Mouse (Mus musculus): ENCODE results near the gene P2ry14. TPM values are rescaled to one million over a fixed set of nuclear protein-coding genes. Genes with fewer than 3 reads are reported as not detected.

Gene P2ry14
- 1.7 and 2.4 TPM in 2 replicates for polyA plus RNA-seq (2016; fragmentation: Nextera tagmentation; extraction: Ambion mirVana)

DNA sequence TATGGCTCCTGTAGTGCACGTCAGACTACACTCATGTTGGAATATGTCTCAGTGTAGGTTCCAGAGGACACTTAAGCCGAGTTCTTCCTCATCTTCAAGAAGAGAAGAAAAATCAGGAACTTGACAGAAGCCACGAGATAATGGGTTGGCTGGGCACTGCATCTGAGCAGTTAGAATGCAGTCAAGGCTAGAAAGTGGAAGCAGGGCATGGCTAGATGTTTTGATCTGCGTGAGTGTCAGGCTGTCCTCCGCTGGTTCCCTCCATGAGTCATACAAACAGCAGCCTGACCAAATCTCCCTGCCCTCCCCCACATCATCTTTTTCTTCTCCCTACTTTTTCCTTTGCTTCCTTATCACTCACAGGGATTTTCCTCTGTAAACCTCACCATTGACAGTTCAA is at the start of gene P2ry14:
Gene P2ry14, minus strand, starts transcription at position 195 of the 400 bp plus-strand sequence.
- no peak within 1 kb of the TSS for H3K4me3 ChIP-seq
- no peak for ATAC-seq
- WGBS (ENCODE audit: insufficient replicate concordance): 15% methylated on average over 5 of the region's 5 CpGs
- H3K4me2 ChIP-seq: no peak within 1 kb of the TSS
- H3K36me3 ChIP-seq: no peaks in the 10 kb centered on the region
- no peaks in the 10 kb centered on the region for H3K9me3 ChIP-seq (replicated peaks)
- H3K4me1 ChIP-seq: peaks cover 11% of the 10 kb centered on the region; the same call in 1 of the 2 replicates
- H3K27ac ChIP-seq: no peak within 1 kb of the TSS
- no peak within 1 kb of the TSS for H3K9ac ChIP-seq
- no peaks in the 10 kb centered on the region for H3K27me3 ChIP-seq (replicated peaks)

DNA sequence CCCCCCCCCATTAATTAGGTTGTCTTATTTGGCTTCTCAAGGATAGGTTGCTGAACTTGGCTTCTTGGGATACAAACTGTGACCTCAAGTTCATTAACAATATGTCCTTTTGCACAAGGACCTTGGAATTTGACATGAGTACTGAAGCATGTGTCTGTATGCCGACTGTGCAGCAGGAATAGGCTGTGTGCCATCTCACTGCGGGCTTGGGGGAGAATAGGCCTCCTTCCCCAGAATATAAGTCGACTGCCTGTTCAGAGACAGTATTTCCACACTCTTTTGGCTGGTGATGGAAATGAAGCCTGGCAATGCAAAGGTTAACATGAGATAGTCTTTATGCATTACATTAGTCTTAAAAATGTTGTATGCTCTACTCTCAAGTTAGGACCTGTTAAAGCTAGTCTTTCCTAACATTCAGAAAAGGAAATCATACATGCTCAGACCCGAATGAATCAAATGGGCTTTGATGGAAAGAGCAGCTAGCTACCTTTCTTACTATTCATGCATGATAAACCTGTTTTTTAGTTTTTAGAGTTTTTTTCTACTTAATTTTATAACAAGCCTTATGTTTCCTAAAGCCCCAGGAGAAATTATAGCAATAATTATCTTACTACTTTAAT is 44.0 kb upstream of the P2ry14 start:
- ATAC-seq: no peak
- H3K4me3 ChIP-seq: no peak overlapping the region
- no peaks in the 10 kb centered on the region for H3K27me3 ChIP-seq (replicated peaks)
- no peak overlapping the region for H3K27ac ChIP-seq
- no peaks in the 10 kb centered on the region for H3K36me3 ChIP-seq
- H3K4me1 ChIP-seq: 0 out of 2 replicates have a peak, but pooled peaks cover 5% of the 10 kb centered on the region
- H3K9me3 ChIP-seq (replicated peaks): no peaks in the 10 kb centered on the region
- no peak overlapping the region for H3K9ac ChIP-seq
- 67% methylated on average over 4 of the region's 4 CpGs for whole genome bisulfite sequencing (ENCODE audit: insufficient replicate concordance)
- no peak overlapping the region for H3K4me2 ChIP-seq

DNA sequence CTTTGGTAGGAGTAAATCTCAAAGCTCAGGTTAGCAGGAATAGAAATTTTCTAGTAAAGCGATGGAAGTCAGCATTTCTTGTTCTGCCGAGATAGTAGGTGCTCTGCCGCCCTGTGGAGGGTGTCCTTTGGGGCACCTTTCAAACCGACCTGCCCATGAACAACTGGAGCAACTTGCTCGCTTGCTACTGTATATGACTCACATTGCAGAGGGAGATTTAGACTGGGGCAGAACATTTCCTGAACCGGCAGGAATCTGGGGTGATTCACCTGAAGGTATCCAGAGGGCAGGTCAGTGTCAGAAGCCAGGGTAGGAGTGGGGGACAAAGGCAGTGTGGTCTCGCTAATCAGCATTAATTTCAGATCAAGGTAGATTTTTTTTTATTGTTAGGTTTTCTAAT is 41.5 kb upstream of the P2ry14 start, which contains the start of gene Gpr87:
Gene Gpr87, minus strand, starts transcription at position 167 of the 400 bp plus-strand sequence.
- Histone ChIP-seq H3K9ac (no peak within 1 kb of the TSS), H3K9me3 (replicated peaks) (no peaks in the 10 kb centered on the region), H3K4me3 (no peak within 1 kb of the TSS), H3K36me3 (no peaks in the 10 kb centered on the region), H3K4me2 (no peak within 1 kb of the TSS), H3K4me1 (no peaks in the 10 kb centered on the region), H3K27me3 (replicated peaks) (no peaks in the 10 kb centered on the region), H3K27ac (no peak within 1 kb of the TSS)
- WGBS (ENCODE audit: insufficient replicate concordance): 71% methylated on average over 7 of the region's 7 CpGs
- no peak for ATAC-seq

DNA sequence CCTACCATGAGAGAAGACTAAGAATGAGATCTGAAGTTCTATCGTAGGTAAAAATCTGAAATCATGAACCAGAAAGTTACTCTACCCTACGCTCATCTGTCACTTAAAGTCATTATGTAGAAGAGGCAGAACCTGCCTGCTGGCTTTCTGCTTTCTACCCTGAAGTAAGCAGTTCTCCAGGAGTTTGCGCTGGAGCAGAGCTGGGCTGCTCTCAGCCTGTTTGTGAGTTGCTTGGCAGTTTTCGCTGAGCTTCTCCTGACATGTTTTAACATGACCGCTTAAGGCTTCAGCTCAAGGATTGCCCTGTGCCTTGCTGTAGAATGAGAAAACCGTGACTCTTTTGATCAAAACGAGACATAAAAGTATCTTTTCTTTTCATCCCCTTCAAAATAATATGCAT is 40.7 kb upstream of the P2ry14 start:
- Histone ChIP-seq H3K27me3 (replicated peaks) (no peaks in the 10 kb centered on the region), H3K36me3 (no peaks in the 10 kb centered on the region), H3K9ac (no peak overlapping the region), H3K4me2 (no peak overlapping the region), H3K27ac (no peak overlapping the region), H3K4me3 (no peak overlapping the region), H3K4me1 (no peaks in the 10 kb centered on the region), H3K9me3 (replicated peaks) (no peaks in the 10 kb centered on the region)
- ATAC-seq: no peak
- WGBS (ENCODE audit: insufficient replicate concordance): 84% methylated on average over 7 of the region's 7 CpGs

DNA sequence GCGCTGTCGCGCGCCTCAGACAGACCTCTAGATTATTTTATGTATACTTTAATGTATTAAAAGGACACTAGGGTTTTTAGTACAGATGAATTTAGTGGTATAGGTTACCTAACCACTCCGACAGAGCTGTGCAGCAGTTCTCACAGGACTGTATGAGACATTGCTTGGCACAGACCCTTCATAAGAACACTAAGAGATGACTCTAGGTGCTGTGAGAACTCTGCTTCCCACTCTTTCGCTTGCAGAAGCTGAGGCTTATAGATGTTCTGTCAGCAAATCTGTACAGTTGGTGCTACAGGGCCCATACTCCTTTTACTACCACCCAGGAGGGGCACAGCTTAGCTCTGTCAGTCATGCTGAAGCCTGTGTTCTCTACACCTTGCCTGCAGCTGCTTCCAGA is 38.3 kb upstream of the P2ry14 start:
- ATAC-seq: no peak
- Histone ChIP-seq H3K9me3 (replicated peaks) (no peaks in the 10 kb centered on the region), H3K4me3 (no peak overlapping the region), H3K9ac (no peak overlapping the region), H3K27me3 (replicated peaks) (no peaks in the 10 kb centered on the region), H3K27ac (no peak overlapping the region), H3K36me3 (no peaks in the 10 kb centered on the region), H3K4me2 (no peak overlapping the region), H3K4me1 (no peaks in the 10 kb centered on the region)
- WGBS (ENCODE audit: insufficient replicate concordance): 85% methylated on average over 6 of the region's 6 CpGs

DNA sequence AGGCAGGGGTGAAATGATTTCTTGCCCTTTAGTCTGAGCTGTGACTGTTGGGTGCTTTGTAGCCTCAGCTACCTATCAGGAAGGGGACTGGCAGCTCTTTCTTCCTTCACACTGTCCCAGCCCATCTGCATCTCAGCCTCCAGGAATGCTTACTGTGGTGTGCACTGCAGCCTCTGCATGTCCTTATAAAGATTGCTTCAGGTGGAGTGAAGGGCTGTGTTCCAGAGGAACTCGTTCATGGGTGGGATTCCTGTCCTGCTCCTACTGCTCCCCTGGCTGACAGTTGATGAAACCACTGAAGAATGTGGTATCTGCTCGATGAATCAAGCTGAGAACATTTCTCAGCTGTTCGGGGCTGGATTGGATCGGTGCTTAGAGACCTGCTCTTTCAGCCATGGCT is 33.9 kb upstream of the P2ry14 start:
- no peaks in the 10 kb centered on the region for H3K4me1 ChIP-seq
- no peak overlapping the region for H3K27ac ChIP-seq
- H3K9me3 ChIP-seq (replicated peaks): no peaks in the 10 kb centered on the region
- no peak overlapping the region for H3K4me2 ChIP-seq
- no peak overlapping the region for H3K9ac ChIP-seq
- no peaks in the 10 kb centered on the region for H3K27me3 ChIP-seq (replicated peaks)
- no peaks in the 10 kb centered on the region for H3K36me3 ChIP-seq
- ATAC-seq: no peak
- no peak overlapping the region for H3K4me3 ChIP-seq
- 68% methylated on average over 4 of the region's 4 CpGs for WGBS (ENCODE audit: insufficient replicate concordance)

DNA sequence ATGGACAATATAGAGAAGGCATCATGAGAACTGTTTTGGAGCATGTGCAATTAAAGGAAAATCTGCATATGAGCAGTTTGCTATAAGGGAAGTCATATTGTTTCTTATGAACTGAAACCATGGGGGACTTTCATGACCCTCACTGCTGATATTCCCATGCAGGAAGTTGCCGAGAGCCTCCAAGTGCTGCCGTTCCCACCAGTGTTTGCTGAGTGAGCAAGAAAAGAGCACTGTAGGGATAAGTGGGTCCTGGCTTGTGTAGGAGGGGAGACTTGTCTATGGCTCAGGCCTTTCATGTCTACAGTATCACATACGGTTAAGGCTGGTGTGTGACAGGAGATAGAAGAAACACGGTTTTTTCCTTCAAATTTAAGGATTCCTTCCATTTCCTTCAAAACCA is 32.2 kb upstream of the P2ry14 start:
- Histone ChIP-seq H3K27ac (no peak overlapping the region), H3K9ac (no peak overlapping the region), H3K4me1 (no peaks in the 10 kb centered on the region), H3K4me3 (no peak overlapping the region), H3K4me2 (no peak overlapping the region), H3K27me3 (replicated peaks) (no peaks in the 10 kb centered on the region), H3K36me3 (no peaks in the 10 kb centered on the region), H3K9me3 (replicated peaks) (no peaks in the 10 kb centered on the region)
- no peak for ATAC-seq
- 70% methylated on average over 4 of the region's 4 CpGs for WGBS (ENCODE audit: insufficient replicate concordance)

DNA sequence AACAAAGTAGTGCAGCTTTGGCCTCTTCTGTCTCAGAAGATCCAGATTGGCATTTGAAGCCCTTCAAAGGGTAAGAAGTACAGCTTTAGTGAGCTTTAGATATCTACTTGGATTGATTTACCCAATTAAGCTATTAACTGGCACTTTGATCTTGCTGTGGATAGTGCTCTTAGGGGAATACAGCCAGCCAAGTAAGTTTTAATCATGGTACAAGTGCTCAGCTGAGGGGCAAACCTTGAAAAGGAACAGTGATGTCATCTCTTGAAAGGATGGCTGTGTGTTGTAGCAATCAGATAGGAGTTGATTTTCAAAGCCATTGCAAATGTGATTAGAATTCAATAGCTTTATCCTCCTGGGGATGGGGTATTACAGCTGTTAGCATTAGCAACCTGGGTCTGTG is 28.7 kb upstream of the P2ry14 start:
- H3K9me3 ChIP-seq (replicated peaks): no peaks in the 10 kb centered on the region
- H3K27ac ChIP-seq: no peak overlapping the region
- no peak overlapping the region for H3K9ac ChIP-seq
- H3K27me3 ChIP-seq (replicated peaks): no peaks in the 10 kb centered on the region
- no peak for ATAC-seq
- no peaks in the 10 kb centered on the region for H3K36me3 ChIP-seq
- 0 out of 2 replicates have a peak, but pooled peaks cover 5% of the 10 kb centered on the region for H3K4me1 ChIP-seq
- H3K4me3 ChIP-seq: no peak overlapping the region
- no peak overlapping the region for H3K4me2 ChIP-seq

DNA sequence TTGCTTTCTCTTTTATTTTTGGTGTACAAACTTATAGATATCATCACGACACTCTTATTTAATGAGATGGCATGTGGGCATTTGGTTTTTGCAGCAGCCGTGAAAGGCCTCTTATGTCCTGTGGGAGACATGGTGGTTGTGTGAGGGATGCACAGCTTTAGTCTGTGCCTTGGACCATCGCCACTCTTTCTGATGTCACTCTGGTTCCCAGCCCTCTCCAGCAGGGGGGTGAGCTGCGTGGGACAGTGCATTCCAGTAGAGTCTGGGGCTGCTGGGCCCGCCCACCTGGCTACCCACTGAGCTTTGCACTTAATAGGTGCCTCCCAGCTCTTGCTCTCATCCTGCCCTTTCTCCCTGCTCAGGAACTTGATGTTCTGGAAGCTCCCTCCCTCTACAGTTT is 27.7 kb upstream of the P2ry14 start:
- Histone ChIP-seq H3K9me3 (replicated peaks) (no peaks in the 10 kb centered on the region), H3K4me1 (0 out of 2 replicates have a peak, but pooled peaks cover 5% of the 10 kb centered on the region), H3K36me3 (no peaks in the 10 kb centered on the region), H3K27ac (no peak overlapping the region), H3K27me3 (replicated peaks) (no peaks in the 10 kb centered on the region), H3K4me3 (no peak overlapping the region), H3K9ac (no peak overlapping the region), H3K4me2 (no peak overlapping the region)
- 65% methylated on average over 5 of the region's 5 CpGs for WGBS (ENCODE audit: insufficient replicate concordance)
- no peak for ATAC-seq

DNA sequence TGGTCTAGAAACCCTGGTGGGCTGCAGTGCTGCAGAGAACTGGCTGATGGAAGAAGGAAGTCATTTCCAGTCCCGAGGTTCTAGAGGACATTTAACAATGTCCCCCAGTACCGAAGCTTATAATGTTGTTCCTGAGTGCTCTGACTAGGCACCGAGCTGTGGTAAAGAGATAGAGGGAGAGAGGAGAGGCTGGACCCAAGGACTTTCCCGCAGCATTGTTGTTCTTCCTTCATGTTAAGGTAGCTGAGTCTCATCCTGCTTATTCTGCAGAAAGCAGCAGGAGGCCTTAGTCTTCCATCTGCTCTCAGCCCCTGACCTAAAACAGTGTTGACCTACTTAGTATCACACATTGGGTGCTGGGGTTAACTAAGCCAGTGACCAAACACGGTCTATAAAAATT is 23.5 kb upstream of the P2ry14 start:
- Histone ChIP-seq H3K4me1 (0 out of 2 replicates have a peak, but pooled peaks cover 5% of the 10 kb centered on the region), H3K4me2 (no peak overlapping the region), H3K27me3 (replicated peaks) (no peaks in the 10 kb centered on the region), H3K9ac (no peak overlapping the region), H3K4me3 (no peak overlapping the region), H3K36me3 (no peaks in the 10 kb centered on the region), H3K9me3 (replicated peaks) (no peaks in the 10 kb centered on the region), H3K27ac (no peak overlapping the region)
- ATAC-seq: no peak
- WGBS (ENCODE audit: insufficient replicate concordance): 59% methylated on average over 5 of the region's 5 CpGs

DNA sequence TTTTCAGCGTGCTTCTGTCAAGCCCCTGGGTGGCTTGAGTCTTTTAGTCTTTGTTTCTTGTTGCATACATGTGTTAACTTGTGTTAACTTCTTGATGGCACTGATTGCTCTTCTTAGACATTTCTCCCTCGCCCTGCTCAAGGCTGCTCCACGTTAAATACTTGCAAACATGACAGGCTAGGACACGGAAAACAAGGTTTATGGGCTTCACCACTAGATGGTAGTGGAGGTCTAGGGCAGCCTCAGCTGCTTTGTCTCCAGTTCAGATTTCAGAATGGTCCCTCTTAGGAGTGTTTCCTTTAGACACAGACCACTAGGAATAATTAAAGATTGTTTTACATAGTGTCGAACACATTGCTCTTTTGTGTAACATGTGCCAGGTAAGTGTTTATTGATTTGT is 21.8 kb upstream of the P2ry14 start:
- H3K4me2 ChIP-seq: no peak overlapping the region
- WGBS (ENCODE audit: insufficient replicate concordance): 35% methylated on average over 5 of the region's 5 CpGs
- no peaks in the 10 kb centered on the region for H3K9me3 ChIP-seq (replicated peaks)
- 0 out of 2 replicates have a peak, but pooled peaks cover 5% of the 10 kb centered on the region for H3K4me1 ChIP-seq
- no peak overlapping the region for H3K27ac ChIP-seq
- no peak overlapping the region for H3K4me3 ChIP-seq
- no peaks in the 10 kb centered on the region for H3K27me3 ChIP-seq (replicated peaks)
- no peak for ATAC-seq
- H3K9ac ChIP-seq: no peak overlapping the region
- no peaks in the 10 kb centered on the region for H3K36me3 ChIP-seq

DNA sequence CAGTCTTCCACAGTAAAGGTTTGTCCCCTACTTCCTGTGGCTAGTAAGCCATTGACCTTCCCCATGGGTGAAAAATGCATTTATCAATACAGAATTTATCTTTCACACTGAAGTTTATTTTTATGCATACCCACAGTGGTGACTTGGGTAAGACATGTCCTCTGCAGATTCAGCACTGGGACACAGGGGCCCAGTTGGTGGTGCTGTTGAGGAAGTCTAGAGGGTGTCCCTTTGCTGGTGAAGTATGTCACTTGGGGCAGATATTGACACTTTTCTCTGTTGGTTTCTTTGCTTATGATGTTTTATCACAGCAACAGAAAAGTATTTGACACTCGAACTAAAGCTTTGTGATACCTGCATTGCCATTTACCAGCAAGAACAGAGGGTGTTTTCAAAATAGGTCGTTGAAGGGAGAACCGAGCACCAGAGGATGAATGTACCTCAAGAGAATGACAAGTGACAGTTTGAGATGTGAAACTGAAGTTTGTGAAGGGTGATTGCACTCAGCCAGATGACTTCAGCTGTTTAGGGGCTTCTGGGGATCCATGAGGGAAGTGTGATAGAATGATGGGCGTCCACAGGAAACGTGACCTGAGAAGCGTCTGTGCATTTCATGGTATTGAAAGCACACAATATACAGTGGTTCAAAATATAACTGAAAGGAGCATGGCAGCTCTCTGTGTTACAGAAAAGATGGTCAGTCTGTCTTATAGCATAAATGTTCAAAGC is 21.2 kb upstream of the P2ry14 start:
- H3K9me3 ChIP-seq (replicated peaks): no peaks in the 10 kb centered on the region
- no peak overlapping the region for H3K27ac ChIP-seq
- H3K4me3 ChIP-seq: no peak overlapping the region
- H3K4me2 ChIP-seq: no peak overlapping the region
- H3K27me3 ChIP-seq (replicated peaks): no peaks in the 10 kb centered on the region
- no peak overlapping the region for H3K9ac ChIP-seq
- H3K4me1 ChIP-seq: 0 out of 2 replicates have a peak, but pooled peaks cover 5% of the 10 kb centered on the region
- H3K36me3 ChIP-seq: no peaks in the 10 kb centered on the region
- 55% methylated on average over 6 of the region's 6 CpGs for WGBS (ENCODE audit: insufficient replicate concordance)
- ATAC-seq: no peak
